Mouse (Mus musculus) heart, postnatal 0 days (tissue): ENCODE measurements around the gene Slc40a1.

Experiments used
- CTCF ChIP-seq: IDR thresholded peaks from 2 replicates; pipeline ENCODE4 v1.5.1; 2016; ENCODE audit warnings: antibody characterized with exemption, control low read depth, low read depth
- EP300 ChIP-seq: IDR thresholded peaks from 2 replicates; pipeline ENCODE4 v1.6.1; 2016; ENCODE audit warnings: antibody characterized with exemption, low read depth

DNA sequence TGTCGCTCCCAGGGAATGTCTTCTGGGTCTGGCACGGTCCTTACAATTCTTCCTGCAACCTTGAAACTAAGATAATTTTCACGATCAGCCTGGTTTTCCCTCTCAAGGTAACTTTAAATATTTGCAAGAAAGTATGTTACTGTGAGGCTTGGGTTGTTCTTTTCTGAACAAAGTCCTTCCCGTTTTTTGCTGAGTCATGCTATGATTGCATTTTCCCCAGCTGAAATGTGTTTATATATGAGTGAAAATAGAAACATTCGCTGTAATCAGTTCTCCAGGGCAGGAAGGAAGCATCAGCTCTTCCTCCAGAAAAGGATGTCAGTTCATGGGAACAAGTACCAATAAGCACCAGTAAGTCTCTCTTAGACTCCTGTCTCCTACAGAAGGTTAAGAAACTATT is 66.0 kb downstream of the Slc40a1 start:
- TF ChIP-seq CTCF (no peak), EP300 (no peak)
